Mouse (Mus musculus): ENCODE results near the gene Nefh. TPM values are rescaled to one million over a fixed set of nuclear protein-coding genes. Genes with fewer than 3 reads are reported as not detected.

Nefh gene
- polyA plus RNA-seq, 1 experiment = 35.3 TPM

DNA sequence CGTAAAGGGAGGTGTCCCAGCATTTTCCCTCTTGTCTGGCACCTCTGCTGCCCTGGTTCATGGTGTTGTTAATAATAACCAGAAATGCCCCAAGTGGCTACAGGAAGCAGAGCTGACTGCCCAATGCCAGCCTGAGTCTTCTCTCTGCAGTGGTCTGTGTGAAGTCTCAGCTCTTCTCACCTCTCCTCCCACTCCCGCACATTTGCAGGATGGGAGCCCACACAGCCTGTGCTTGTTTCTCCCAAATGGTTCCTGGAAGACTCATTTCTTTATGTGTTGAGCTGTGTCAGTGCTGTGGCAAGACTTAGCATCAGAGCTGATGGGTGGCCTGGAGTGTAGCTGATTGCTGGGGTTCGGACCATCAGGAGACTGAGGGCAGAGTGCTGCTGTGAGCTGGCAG is 20.6 kb downstream of the Nefh start:
- H3K4me1 ChIP-seq (ENCODE audit: control insufficient read depth, insufficient read depth, low read length) = peaks cover 2% of the 10 kb centered on the region; the same call in 1 of the 2 replicates
- no peak overlapping the region for H3K27ac ChIP-seq (ENCODE audit: insufficient read depth, low read length)
- H3K4me3 ChIP-seq (ENCODE audit: insufficient read depth, low read length) = no peak overlapping the region
- TF ChIP-seq POLR2A (IDR thresholded peaks at IDR 0.05; ENCODE audit: extremely low read depth, insufficient read depth, low read length) (no peak), CTCF (IDR thresholded peaks at IDR 0.05; ENCODE audit: extremely low read depth, insufficient read depth, low read length) (no peak)

DNA sequence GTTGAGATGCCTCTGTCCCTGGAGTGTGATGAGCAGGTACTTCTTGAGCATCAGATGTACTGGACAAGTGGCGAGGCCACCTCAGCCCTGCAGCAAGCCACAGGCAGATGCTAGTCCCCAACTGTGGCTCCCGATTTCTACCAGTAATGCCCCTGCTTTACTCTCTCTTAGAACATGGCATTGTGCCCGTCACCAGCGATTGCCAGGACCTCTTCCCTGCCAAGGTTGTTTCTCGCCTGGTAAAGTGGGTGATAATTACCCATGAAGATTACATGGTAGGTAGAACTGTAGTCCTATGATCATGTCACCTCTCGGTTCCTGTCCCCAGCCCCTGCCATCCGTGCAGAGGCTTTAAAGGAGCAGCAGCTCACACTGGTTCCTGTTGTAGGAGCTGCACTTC is 26.1 kb downstream of the Nefh start:
- no peak for TF ChIP-seq CTCF (IDR thresholded peaks at IDR 0.05; ENCODE audit: extremely low read depth, insufficient read depth, low read length)
- no peak for TF ChIP-seq POLR2A (IDR thresholded peaks at IDR 0.05; ENCODE audit: extremely low read depth, insufficient read depth, low read length)
- Histone ChIP-seq H3K4me3 (ENCODE audit: insufficient read depth, low read length) (no peak overlapping the region), H3K4me1 (ENCODE audit: control insufficient read depth, insufficient read depth, low read length) (no peaks in the 10 kb centered on the region), H3K27ac (ENCODE audit: insufficient read depth, low read length) (no peak overlapping the region)

DNA sequence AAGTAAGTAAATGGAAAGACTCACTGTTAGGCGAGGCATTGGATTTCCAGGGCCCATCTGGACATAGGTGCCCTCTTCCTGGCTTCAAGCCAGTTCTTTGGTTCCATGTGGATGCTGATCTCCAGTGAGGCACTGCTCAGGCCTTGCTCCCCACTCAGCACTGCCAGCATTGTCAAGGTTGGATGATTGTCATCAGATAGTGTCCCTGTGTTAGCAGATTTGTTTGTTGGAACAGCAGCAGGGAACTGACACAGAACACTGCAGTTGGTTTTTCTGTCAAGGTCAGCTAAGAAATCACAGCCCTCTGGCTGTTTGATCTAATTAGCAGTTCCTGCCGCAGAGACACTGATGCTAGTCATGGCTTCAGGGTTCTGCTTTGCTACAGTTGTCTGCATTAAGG is 26.6 kb downstream of the Nefh start:
- Histone ChIP-seq H3K4me3 (ENCODE audit: insufficient read depth, low read length) (no peak overlapping the region), H3K4me1 (ENCODE audit: control insufficient read depth, insufficient read depth, low read length) (no peaks in the 10 kb centered on the region), H3K27ac (ENCODE audit: insufficient read depth, low read length) (no peak overlapping the region)
- TF ChIP-seq CTCF (IDR thresholded peaks at IDR 0.05; ENCODE audit: extremely low read depth, insufficient read depth, low read length) (no peak), POLR2A (IDR thresholded peaks at IDR 0.05; ENCODE audit: extremely low read depth, insufficient read depth, low read length) (no peak)

- Histone ChIP-seq H3K4me3 (ENCODE audit: insufficient read depth, low read length) (no peak overlapping the region), H3K27ac (ENCODE audit: insufficient read depth, low read length) (no peak overlapping the region), H3K4me1 (ENCODE audit: control insufficient read depth, insufficient read depth, low read length) (no peaks in the 10 kb centered on the region)
- TF ChIP-seq POLR2A (IDR thresholded peaks at IDR 0.05; ENCODE audit: extremely low read depth, insufficient read depth, low read length) = no peak
- peak; percentile 73 for TF ChIP-seq CTCF (IDR thresholded peaks at IDR 0.05; ENCODE audit: extremely low read depth, insufficient read depth, low read length)
These were observed 31.8 kb downstream of the Nefh start for GRCm38 (mm10) chr11:4916068-4916467.

- TF ChIP-seq CTCF (IDR thresholded peaks at IDR 0.05; ENCODE audit: extremely low read depth, insufficient read depth, low read length) = no peak
- TF ChIP-seq POLR2A (IDR thresholded peaks at IDR 0.05; ENCODE audit: extremely low read depth, insufficient read depth, low read length) = no peak
- no peak overlapping the region for H3K27ac ChIP-seq (ENCODE audit: insufficient read depth, low read length)
- no peak overlapping the region for H3K4me3 ChIP-seq (ENCODE audit: insufficient read depth, low read length)
- H3K4me1 ChIP-seq (ENCODE audit: control insufficient read depth, insufficient read depth, low read length) = no peaks in the 10 kb centered on the region
These were observed 41.6 kb downstream of the Nefh start for GRCm38 (mm10) chr11:4906231-4906630.

DNA sequence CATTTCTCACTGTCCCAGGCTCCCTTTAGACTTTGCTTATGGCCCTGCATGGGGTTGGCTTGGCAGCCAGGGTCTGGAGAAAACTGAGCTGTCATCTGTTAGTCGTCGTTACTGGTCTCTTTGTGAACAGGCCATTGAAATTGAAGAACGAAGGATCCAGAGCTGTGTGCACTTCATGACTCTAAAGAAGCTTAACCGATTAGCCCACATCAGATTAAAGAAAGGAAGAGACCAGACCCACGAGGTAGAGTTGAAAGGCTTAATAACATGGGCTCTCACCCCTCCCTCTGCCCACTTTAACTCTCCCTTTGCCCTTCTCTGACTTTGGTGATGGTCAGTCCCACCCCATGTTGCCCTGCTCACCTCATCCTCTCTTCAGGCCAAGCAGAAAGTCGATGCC is 45.9 kb downstream of the Nefh start:
- H3K4me3 ChIP-seq (ENCODE audit: insufficient read depth, low read length) = no peak overlapping the region
- H3K27ac ChIP-seq (ENCODE audit: insufficient read depth, low read length) = no peak overlapping the region
- no peak for TF ChIP-seq POLR2A (IDR thresholded peaks at IDR 0.05; ENCODE audit: extremely low read depth, insufficient read depth, low read length)
- no peak for TF ChIP-seq CTCF (IDR thresholded peaks at IDR 0.05; ENCODE audit: extremely low read depth, insufficient read depth, low read length)
- H3K4me1 ChIP-seq (ENCODE audit: control insufficient read depth, insufficient read depth, low read length) = no peaks in the 10 kb centered on the region

DNA sequence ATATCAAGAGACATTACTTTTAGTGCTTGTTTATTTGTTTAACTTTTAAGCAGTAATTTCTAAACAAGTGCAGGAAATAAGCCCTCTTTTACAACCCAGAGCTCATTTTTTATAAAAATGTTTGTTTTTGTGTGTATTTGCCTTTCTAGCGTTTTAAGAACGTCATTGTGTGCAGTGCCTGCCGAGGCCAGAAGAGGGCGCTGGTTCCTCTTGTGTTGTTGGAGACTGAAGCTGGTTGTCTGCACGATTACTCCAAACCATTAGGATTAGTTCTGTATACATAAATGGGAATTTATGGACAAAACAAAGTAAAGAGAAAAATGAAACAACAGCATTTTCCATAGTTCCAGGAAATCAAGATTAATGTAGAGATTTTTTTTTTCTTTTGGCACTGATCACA is 47.4 kb downstream of the Nefh start:
- TF ChIP-seq POLR2A (IDR thresholded peaks at IDR 0.05; ENCODE audit: extremely low read depth, insufficient read depth, low read length) = no peak
- TF ChIP-seq CTCF (IDR thresholded peaks at IDR 0.05; ENCODE audit: extremely low read depth, insufficient read depth, low read length) = peak; percentile 48
- Histone ChIP-seq H3K4me1 (ENCODE audit: control insufficient read depth, insufficient read depth, low read length) (peaks cover 2% of the 10 kb centered on the region; the same call in 1 of the 2 replicates), H3K4me3 (ENCODE audit: insufficient read depth, low read length) (no peak overlapping the region), H3K27ac (ENCODE audit: insufficient read depth, low read length) (no peak overlapping the region)

- no peak within 1 kb of the TSS for H3K27ac ChIP-seq (ENCODE audit: insufficient read depth, low read length)
- TF ChIP-seq POLR2A (IDR thresholded peaks at IDR 0.05; ENCODE audit: extremely low read depth, insufficient read depth, low read length) (peak; percentile 84), CTCF (IDR thresholded peaks at IDR 0.05; ENCODE audit: extremely low read depth, insufficient read depth, low read length) (no peak)
- H3K4me1 ChIP-seq (ENCODE audit: control insufficient read depth, insufficient read depth, low read length) = peaks cover 2% of the 10 kb centered on the region; the same call in 1 of the 2 replicates
- peak within 1 kb of the TSS; percentile 47 for H3K4me3 ChIP-seq (ENCODE audit: insufficient read depth, low read length)
These were observed 52.7 kb downstream of the Nefh start, which contains the start of gene Thoc5 for GRCm38 (mm10) chr11:4894848-4895816. Thoc5 (plus strand) TSS chr11:4895320.

Other genes with a start within 250 kb of the Nefh start
- 1,122 and 1,215 TPM in 2 replicates for gene Uqcr10, start 243.7 kb downstream of the Nefh start, polyA plus RNA-seq (2012; rRNA removed)
- gene Zmat5, start 243.4 kb downstream of the Nefh start, polyA plus RNA-seq (2012; rRNA removed) = 48.1 and 52.6 TPM in 2 replicates
- 29.8 and 54.4 TPM in 2 replicates for gene Cabp7, start 201.3 kb downstream of the Nefh start, polyA plus RNA-seq (2012; rRNA removed)
- 60.5 and 65.6 TPM in 2 replicates for gene Nf2, start 98.5 kb downstream of the Nefh start, polyA plus RNA-seq (2012; rRNA removed)
- 77.7 and 84.0 TPM in 2 replicates for gene Nipsnap1, start 74.1 kb downstream of the Nefh start, polyA plus RNA-seq (2012; rRNA removed)
- gene Thoc5, start 52.7 kb downstream of the Nefh start, polyA plus RNA-seq (2012; rRNA removed) = 46.4 and 48.1 TPM in 2 replicates
- gene Ap1b1, start 38.8 kb upstream of the Nefh start, polyA plus RNA-seq (2012; rRNA removed) = 162 and 169 TPM in 2 replicates
- 83.2 and 86.6 TPM in 2 replicates for gene Rasl10a, start 110.1 kb upstream of the Nefh start, polyA plus RNA-seq (2012; rRNA removed)
- 91.6 and 98.8 TPM in 2 replicates for gene Gas2l1, start 117.3 kb upstream of the Nefh start, polyA plus RNA-seq (2012; rRNA removed)
- gene Rhbdd3, start 150.9 kb upstream of the Nefh start, polyA plus RNA-seq (2012; rRNA removed) = 32.3 and 34.4 TPM in 2 replicates
- gene Ewsr1, start 151.2 kb upstream of the Nefh start, polyA plus RNA-seq (2012; rRNA removed) = 345 and 350 TPM in 2 replicates
- 8.1 and 9.9 TPM in 2 replicates for gene Emid1, start 204.2 kb upstream of the Nefh start, polyA plus RNA-seq (2012; rRNA removed)

Measured in cortical plate, adult 2 months (tissue).